ENCODE assay signal across 8 mouse cellular contexts in genomic region chr3:116512151-116512903, GRCm38 (mm10). TPM values are rescaled to one million over a fixed set of nuclear protein-coding genes. Genes with fewer than 3 reads are reported as not detected.
DNase-seq lines count a peak whose midpoint lies in the region; ATAC-seq and TF ChIP-seq lines count a peak whose summit lies in the region.

No protein-coding gene starts in this region.

- TF ChIP-seq CTCF in bone marrow macrophage, adult 2 months (IDR thresholded peaks at IDR 0.05; ENCODE audit: low read depth, low read length), result peak; percentile 40; the same call in 1 of the 2 replicates

- no peak overlapping the region for H3K27ac ChIP-seq in bone marrow macrophage, adult 2 months (ENCODE audit: insufficient read depth, low read depth, low read length)
- no peak overlapping the region for H3K27ac ChIP-seq in heart, embryonic 14.5 days (replicated peaks in 1 of 2; ENCODE audit: control insufficient read depth in 1 of 2, insufficient read depth in 1 of 2, low read depth in 2 of 2, low read length in 2 of 2)
- no peak overlapping the region for H3K27ac ChIP-seq in limb, embryonic 12.5 days
- peak overlapping the region; percentile 69 for H3K27ac ChIP-seq in midbrain, embryonic 15.5 days

- DNase-seq in frontal cortex, adult 2 months (ENCODE audit: extremely low spot score in 1 of 2, low spot score in 1 of 2), result no peak
- DNase-seq in 3T3-L1 (ENCODE audit: low read depth, low spot score), result peak; percentile 69
- no peak for DNase-seq in gastrocnemius, postnatal 25 days

- no peak overlapping the region for H3K9ac ChIP-seq in heart, embryonic 14.5 days (ENCODE audit: low read length)
- H3K9ac ChIP-seq in limb, embryonic 12.5 days (replicated peaks), result no peak overlapping the region
- peak overlapping the region; percentile 63; the same call in 1 of the 2 replicates for H3K9ac ChIP-seq in midbrain, embryonic 15.5 days

- peak overlapping the region; percentile 79 for H3K4me3 ChIP-seq in bone marrow macrophage, adult 2 months (ENCODE audit: insufficient read depth, low read length)
- H3K4me3 ChIP-seq in heart, embryonic 14.5 days (ENCODE audit: control insufficient read depth in 1 of 2, insufficient read depth in 1 of 2, low read depth in 1 of 2, low read length in 2 of 2), result peak overlapping the region; percentile 58 to 95
- H3K4me3 ChIP-seq in limb, embryonic 12.5 days (replicated peaks), result peak overlapping the region; percentile 66
- H3K4me3 ChIP-seq in midbrain, embryonic 15.5 days, result peak overlapping the region; percentile 68

- H3K27me3 ChIP-seq in heart, embryonic 14.5 days (ENCODE audit: control insufficient read depth, insufficient read depth, low read length), result no peaks in the 10 kb centered on the region
- H3K27me3 ChIP-seq in limb, embryonic 12.5 days, result no peaks in the 10 kb centered on the region
- H3K27me3 ChIP-seq in midbrain, embryonic 15.5 days (replicated peaks), result no peaks in the 10 kb centered on the region

- ATAC-seq in frontal cortex, adult (ENCODE audit: low TSS enrichment), result peak; percentile 2
- 0 out of 2 replicates have a peak, but pooled peaks have one; percentile 2 for ATAC-seq in heart, embryonic 14.5 days (ENCODE audit: insufficient number of reproducible peaks, insufficient read depth, low FRiP score, low read depth)
- peak; percentile 34; the same call in 1 of the 2 replicates for ATAC-seq in limb, embryonic 12.5 days (ENCODE audit: insufficient number of reproducible peaks, insufficient read depth, low FRiP score, low TSS enrichment, low read depth)
- peak; percentile 47 for ATAC-seq in midbrain, embryonic 15.5 days (replicated peaks)

- 38% methylated on average over 12 of the region's 12 CpGs for WGBS in heart, embryonic 14.5 days
- WGBS in limb, embryonic 12.5 days, result 44% methylated on average over 12 of the region's 12 CpGs
- WGBS in midbrain, embryonic 15.5 days, result 45% methylated on average over 12 of the region's 12 CpGs

- peaks cover 16% of the 10 kb centered on the region for H3K4me1 ChIP-seq in bone marrow macrophage, adult 2 months (ENCODE audit: control insufficient read depth, insufficient read depth, low read length)
- H3K4me1 ChIP-seq in heart, embryonic 14.5 days (ENCODE audit: control insufficient read depth in 2 of 2, insufficient read depth in 2 of 2, low read length in 2 of 2), result peaks cover 5 to 12% of the 10 kb centered on the region in 2 experiments; a peak in 3 of 4 replicates
- H3K4me1 ChIP-seq in limb, embryonic 12.5 days (replicated peaks), result peaks cover 9% of the 10 kb centered on the region
- peaks cover 17% of the 10 kb centered on the region for H3K4me1 ChIP-seq in midbrain, embryonic 15.5 days

- H3K36me3 ChIP-seq in heart, embryonic 14.5 days (ENCODE audit: control insufficient read depth, insufficient read depth, low read length), result peaks cover 10% of the 10 kb centered on the region
- no peaks in the 10 kb centered on the region; the same call in 1 of the 2 replicates for H3K36me3 ChIP-seq in limb, embryonic 12.5 days
- no peaks in the 10 kb centered on the region for H3K36me3 ChIP-seq in midbrain, embryonic 15.5 days (replicated peaks)

- no peak for TF ChIP-seq POLR2A in bone marrow macrophage, adult 2 months (IDR thresholded peaks at IDR 0.05; ENCODE audit: borderline replicate concordance, low read depth, low read length)

- H3K4me2 ChIP-seq in heart, embryonic 14.5 days (ENCODE audit: low read length), result peak overlapping the region; percentile 79
- H3K4me2 ChIP-seq in limb, embryonic 12.5 days, result peak overlapping the region; percentile 68
- peak overlapping the region; percentile 68 for H3K4me2 ChIP-seq in midbrain, embryonic 15.5 days

- no peaks in the 10 kb centered on the region for H3K9me3 ChIP-seq in heart, embryonic 14.5 days (ENCODE audit: control insufficient read depth, low read length)
- H3K9me3 ChIP-seq in limb, embryonic 12.5 days, result no peaks in the 10 kb centered on the region
- H3K9me3 ChIP-seq in midbrain, embryonic 15.5 days, result no peaks in the 10 kb centered on the region

RNA-seq across cellular contexts. Expression of gene Dbt, which starts 0.5 kb away (rescaled TPM):
- 15.6 and 21.1 TPM in 2 replicates for polyA plus RNA-seq in frontal cortex, adult 2 months (2012; rRNA removed)
- polyA plus RNA-seq in bone marrow macrophage, adult 2 months (2012; ENCODE audit: insufficient read depth, insufficient read length, missing spikeins), result 12.2 and 13.6 TPM in 2 replicates
- polyA plus RNA-seq in heart, embryonic 14.5 days (2014; fragmentation: Nextera tagmentation; extraction: Ambion mirVana), result 22.4 and 23.7 TPM in 2 replicates
- polyA plus RNA-seq in limb, embryonic 12.5 days (2016; fragmentation: Nextera tagmentation; extraction: Ambion mirVana), result 15.1 and 15.5 TPM in 2 replicates
- 10.8 and 12.4 TPM in 2 replicates for polyA plus RNA-seq in midbrain, embryonic 15.5 days (2015; fragmentation: Nextera tagmentation; extraction: Ambion mirVana)
- total RNA-seq in gastrocnemius, postnatal 25 days (2021), result 10 to 100 TPM; 26.3 to 31.2 TPM

RNA-seq across cellular contexts. Expression of gene Rtca, which starts 4.3 kb away (rescaled TPM):
- 84.2 and 86.5 TPM in 2 replicates for polyA plus RNA-seq in frontal cortex, adult 2 months (2012; rRNA removed)
- 22.8 and 26.3 TPM in 2 replicates for polyA plus RNA-seq in bone marrow macrophage, adult 2 months (2012; ENCODE audit: insufficient read depth, insufficient read length, missing spikeins)
- polyA plus RNA-seq in heart, embryonic 14.5 days (2014; fragmentation: Nextera tagmentation; extraction: Ambion mirVana), result 52.2 and 54.5 TPM in 2 replicates
- polyA plus RNA-seq in limb, embryonic 12.5 days (2016; fragmentation: Nextera tagmentation; extraction: Ambion mirVana), result 81.4 and 89.9 TPM in 2 replicates
- polyA plus RNA-seq in midbrain, embryonic 15.5 days (2015; fragmentation: Nextera tagmentation; extraction: Ambion mirVana), result 112 and 115 TPM in 2 replicates
- total RNA-seq in gastrocnemius, postnatal 25 days (2021), result 10 to 100 TPM; 21.2 to 22.7 TPM

RNA-seq across cellular contexts. Expression of gene Lrrc39, which starts 50.4 kb away (rescaled TPM):
- polyA plus RNA-seq in frontal cortex, adult 2 months (2012; rRNA removed), result 0.44 and 0.66 TPM in 2 replicates
- 0.35 TPM in 1 of 2 replicates, not detected in the other for polyA plus RNA-seq in bone marrow macrophage, adult 2 months (2012; ENCODE audit: insufficient read depth, insufficient read length, missing spikeins)
- polyA plus RNA-seq in heart, embryonic 14.5 days (2014; fragmentation: Nextera tagmentation; extraction: Ambion mirVana), result 44.7 and 47.8 TPM in 2 replicates
- polyA plus RNA-seq in limb, embryonic 12.5 days (2016; fragmentation: Nextera tagmentation; extraction: Ambion mirVana), result 0.31 and 0.87 TPM in 2 replicates
- 0.35 and 0.50 TPM in 2 replicates for polyA plus RNA-seq in midbrain, embryonic 15.5 days (2015; fragmentation: Nextera tagmentation; extraction: Ambion mirVana)
- 10 to 100 TPM; 42.6 to 54.3 TPM for total RNA-seq in gastrocnemius, postnatal 25 days (2021)

Comparison
In these comparisons a context has a peak if more than half of its experiments do, and no peak if none do; other contexts are left out.
1. RNA of gene Lrrc39, which starts 50.4 kb away (polyA plus RNA-seq): 44.7 to 47.8 TPM in heart, embryonic 14.5 days; 0.31 to 0.87 TPM in limb, embryonic 12.5 days, 0.44 to 0.66 TPM in frontal cortex, adult 2 months, 0.35 to 0.50 TPM in midbrain, embryonic 15.5 days and 0.35 TPM in bone marrow macrophage, adult 2 months; every median in the first group is over 10 times any median in the second.
2. Peak in every context shown above with its lines, with median percentiles within 50 percentile points of each other: ATAC-seq, H3K4me3 ChIP-seq and H3K4me2 ChIP-seq.